Mouse (Mus musculus) myocyte (in vitro differentiated cells): ENCODE measurements at regions not wholly inside any gene's neighbourhood (a gene's known extent, or its start where the extent isn't known, plus 50 kb on each side); places are given as distances from the start of the nearest gene placed in this dataset.

Source experiments
- H3K27me3 ChIP-seq: one replicate; pipeline ENCODE4 v1.6.1; 2011; ENCODE audit not compliant: control insufficient read depth, insufficient read depth, insufficient read length
- H3K36me3 ChIP-seq: one replicate; pipeline ENCODE4 v1.6.1; 2011; ENCODE audit not compliant: control insufficient read depth, insufficient read depth
- H3K4me2 ChIP-seq: one replicate; pipeline ENCODE4 v1.6.1; 2011; ENCODE audit warnings: low read depth, control low read depth
- H3K4me3 ChIP-seq: one replicate; pipeline ENCODE4 v1.5.1; 2011; ENCODE audit warnings: mild to moderate bottlenecking, control low read depth, moderate library complexity
- H3K79me2 ChIP-seq: one replicate; pipeline ENCODE4 v1.6.1; 2011; ENCODE audit not compliant: control insufficient read depth, insufficient read depth
- H3ac ChIP-seq: one replicate; pipeline ENCODE4 v1.6.1; 2011; ENCODE audit not compliant: control insufficient read depth, insufficient read length
- CEBPB ChIP-seq: IDR thresholded peaks from 2 replicates; pipeline ENCODE4 v1.6.1; 2011; ENCODE audit warnings: mild to moderate bottlenecking, moderate library complexity; ENCODE audit not compliant: poor library complexity, insufficient read depth, severe bottlenecking
- E2F4 ChIP-seq: IDR thresholded peaks from one replicate; pipeline ENCODE4 v1.6.1; 2011; ENCODE audit warnings: mild to moderate bottlenecking, control low read depth, moderate library complexity; ENCODE audit not compliant: insufficient read depth
- MAX ChIP-seq: IDR thresholded peaks from one replicate; pipeline ENCODE4 v1.6.1; 2011; ENCODE audit warnings: low read depth, mild to moderate bottlenecking, control low read depth
- MYOD1 ChIP-seq, 3 experiments: IDR thresholded peaks; one replicate each; pipeline ENCODE4 v1.6.1; 2011; ENCODE audit warnings: control low read depth in 2 of 3, low read depth in 2 of 3, mild to moderate bottlenecking in 2 of 3, moderate library complexity in 1 of 3; ENCODE audit not compliant: insufficient read length in 2 of 3, control insufficient read depth in 1 of 3
- MYOG ChIP-seq, 3 experiments: IDR thresholded peaks; one replicate each; pipeline ENCODE4 v1.6.1; 2011; ENCODE audit warnings: control low read depth in 2 of 3, low read depth in 2 of 3, mild to moderate bottlenecking in 2 of 3; ENCODE audit not compliant: insufficient read length in 2 of 3, control insufficient read depth in 1 of 3, insufficient read depth in 1 of 3
- POLR2A ChIP-seq: IDR thresholded peaks from one replicate; pipeline ENCODE4 v1.6.1; 2011; ENCODE audit warnings: low read depth, mild to moderate bottlenecking, control low read depth, moderate library complexity; ENCODE audit not compliant: insufficient read length
- POLR2AphosphoS2 ChIP-seq: IDR thresholded peaks from one replicate; pipeline ENCODE4 v1.6.1; 2011; ENCODE audit warnings: low read depth, control low read depth; ENCODE audit not compliant: insufficient read length
- REST ChIP-seq: IDR thresholded peaks from one replicate; pipeline ENCODE4 v1.6.1; 2011; ENCODE audit warnings: mild to moderate bottlenecking, control low read depth, moderate library complexity; ENCODE audit not compliant: insufficient read depth, insufficient read length
- SRF ChIP-seq: IDR thresholded peaks from one replicate; pipeline ENCODE4 v1.6.1; 2011; ENCODE audit warnings: low read depth; ENCODE audit not compliant: control insufficient read depth, insufficient read length
- TCF12 ChIP-seq: IDR thresholded peaks from one replicate; pipeline ENCODE4 v1.6.1; 2011; ENCODE audit warnings: mild to moderate bottlenecking, control low read depth; ENCODE audit not compliant: poor library complexity, insufficient read depth, severe bottlenecking
- TCF3 ChIP-seq: IDR thresholded peaks from one replicate; pipeline ENCODE4 v1.6.1; 2011; ENCODE audit warnings: low read depth, control low read depth; ENCODE audit not compliant: insufficient read length
- USF1 ChIP-seq: IDR thresholded peaks from one replicate; pipeline ENCODE4 v1.6.1; 2011; ENCODE audit warnings: low read depth, mild to moderate bottlenecking, control low read depth, moderate library complexity

DNA sequence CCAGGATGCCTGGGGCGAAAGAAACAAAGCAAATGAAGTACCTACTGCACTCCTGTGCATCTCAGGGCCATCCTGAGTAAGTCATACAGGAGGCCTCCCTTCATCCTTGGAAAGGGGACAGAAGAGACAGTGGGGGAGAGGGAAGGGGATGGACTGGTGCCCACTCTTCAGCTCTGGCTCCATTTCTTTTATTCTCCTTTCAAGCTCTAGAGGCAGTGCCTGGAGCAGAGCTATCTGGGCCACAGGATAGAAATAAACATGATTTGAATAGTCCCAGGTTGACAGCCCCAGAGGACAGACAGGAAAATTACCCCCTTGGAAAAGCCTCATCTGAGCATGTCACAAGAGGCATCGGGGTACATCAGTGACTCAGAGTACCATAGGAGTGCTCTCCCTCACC lies 72.2 kb upstream of the Mafb start:
- Histone ChIP-seq H3K79me2 (no peaks in the 10 kb centered on the region), H3K27me3 (no peaks in the 10 kb centered on the region), H3K36me3 (no peaks in the 10 kb centered on the region), H3ac (no peak overlapping the region), H3K4me2 (no peak overlapping the region), H3K4me3 (no peak overlapping the region)
- TF ChIP-seq POLR2A (no peak), E2F4 (no peak), CEBPB (no peak), TCF3 (no peak), TCF12 (no peak), REST (no peak), SRF (no peak), MYOD1 (IDR thresholded peaks at IDR 0.05; ENCODE audit: control insufficient read depth in 1 of 3, insufficient read length in 2 of 3, low read depth in 2 of 3) (no peak), POLR2AphosphoS2 (no peak), MYOG (IDR thresholded peaks at IDR 0.05; ENCODE audit: control insufficient read depth in 1 of 3, insufficient read depth in 1 of 3, insufficient read length in 2 of 3, low read depth in 2 of 3) (no peak), MAX (no peak), USF1 (no peak)

DNA sequence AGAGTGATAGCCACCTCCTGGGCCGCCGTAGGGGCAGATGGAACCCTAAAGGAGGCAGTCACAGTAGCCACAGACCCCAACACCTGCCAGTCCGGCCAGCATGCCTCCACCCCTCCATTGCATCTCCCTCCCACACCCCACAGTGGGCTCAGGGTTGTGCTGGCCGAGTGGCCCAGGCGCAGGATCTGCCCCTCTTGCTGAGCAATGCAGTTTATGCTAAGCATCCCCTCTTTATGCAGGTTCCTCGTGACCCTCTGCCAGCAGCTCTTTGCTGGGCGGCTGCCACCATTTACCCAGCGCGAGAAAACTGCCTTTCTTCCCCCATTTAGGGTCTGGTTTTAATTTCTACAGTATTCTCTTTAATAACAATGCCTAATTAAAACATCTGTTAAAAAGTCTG lies 73.4 kb upstream of the Mafb start:
- Histone ChIP-seq H3ac (no peak overlapping the region), H3K36me3 (no peaks in the 10 kb centered on the region), H3K4me3 (no peak overlapping the region), H3K79me2 (no peaks in the 10 kb centered on the region), H3K27me3 (no peaks in the 10 kb centered on the region), H3K4me2 (no peak overlapping the region)
- no peak for TF ChIP-seq MAX
- no peak for TF ChIP-seq POLR2A
- TF ChIP-seq TCF3, result no peak
- TF ChIP-seq E2F4, result no peak
- TF ChIP-seq SRF, result no peak
- TF ChIP-seq CEBPB, result no peak
- TF ChIP-seq POLR2AphosphoS2, result no peak
- no peak for TF ChIP-seq USF1
- no peak for TF ChIP-seq REST
- no peak for TF ChIP-seq TCF12

DNA sequence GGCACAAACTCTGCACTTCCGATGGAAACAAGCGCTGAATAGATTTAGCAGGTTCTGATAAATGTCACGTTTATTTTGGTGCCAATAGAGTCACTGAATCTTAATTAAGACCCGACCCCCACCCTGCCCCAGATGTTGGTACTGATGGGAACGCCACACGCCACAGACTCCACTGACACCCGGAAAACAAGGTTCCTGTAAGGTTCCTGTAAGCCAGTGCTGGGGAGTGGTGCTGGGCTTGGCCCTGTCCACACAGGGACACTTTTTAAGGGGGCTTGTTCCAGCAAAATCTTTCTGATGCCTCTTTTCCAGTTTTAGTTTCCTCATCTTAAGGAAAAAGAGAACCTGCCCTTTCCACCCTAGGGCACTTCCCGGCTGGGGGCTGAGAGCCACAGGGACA lies 84.2 kb upstream of the Mafb start:
- H3K27me3 ChIP-seq, result no peaks in the 10 kb centered on the region
- H3K4me2 ChIP-seq, result no peak overlapping the region
- H3K4me3 ChIP-seq, result no peak overlapping the region
- no peaks in the 10 kb centered on the region for H3K79me2 ChIP-seq
- no peak for TF ChIP-seq POLR2AphosphoS2
- TF ChIP-seq E2F4, result no peak
- TF ChIP-seq MYOG (IDR thresholded peaks at IDR 0.05; ENCODE audit: control insufficient read depth in 1 of 3, insufficient read depth in 1 of 3, insufficient read length in 2 of 3, low read depth in 2 of 3), result no peak
- TF ChIP-seq MYOD1 (IDR thresholded peaks at IDR 0.05; ENCODE audit: control insufficient read depth in 1 of 3, insufficient read length in 2 of 3, low read depth in 2 of 3), result no peak
- TF ChIP-seq CEBPB, result no peak
- no peaks in the 10 kb centered on the region for H3K36me3 ChIP-seq
- H3ac ChIP-seq, result no peak overlapping the region

DNA sequence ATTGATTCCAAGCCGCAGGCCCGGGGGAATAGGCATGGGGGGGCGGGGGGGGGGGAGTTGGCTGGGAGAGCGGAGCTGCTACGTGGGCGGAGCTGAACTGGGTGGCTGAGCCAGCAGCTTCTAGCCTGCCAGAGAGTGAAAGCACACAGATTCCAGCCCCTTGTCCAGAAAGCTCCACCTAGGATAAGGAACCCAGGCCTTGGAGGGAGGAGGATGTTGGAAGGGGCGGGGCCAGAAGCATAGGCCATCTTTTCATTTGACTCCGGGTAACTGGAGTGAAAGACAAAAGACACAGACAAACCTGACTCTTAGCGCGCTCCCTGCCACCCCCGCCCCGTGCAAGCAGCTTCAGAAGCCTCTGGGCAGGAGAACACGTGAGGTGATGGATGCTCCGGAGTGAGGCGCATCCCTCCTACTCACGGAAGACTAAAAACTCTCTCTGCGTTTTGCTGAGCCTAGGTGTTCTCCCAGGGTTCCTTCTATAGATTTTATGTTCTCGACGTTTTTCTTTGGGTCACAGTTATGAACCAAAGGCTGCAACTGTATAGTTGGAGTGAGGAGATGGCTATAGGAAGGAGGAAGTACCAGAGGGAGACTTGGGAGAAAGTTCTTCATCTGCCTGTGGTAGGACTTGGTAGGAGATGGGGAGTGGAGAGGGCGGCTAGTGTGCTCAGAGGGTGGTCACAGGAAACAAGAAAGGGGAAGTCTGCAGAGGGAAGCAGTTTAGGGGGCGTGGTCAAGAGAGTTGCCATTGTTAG lies 84.8 kb upstream of the Mafb start:
- Histone ChIP-seq H3K4me3 (no peak overlapping the region), H3K79me2 (no peaks in the 10 kb centered on the region), H3K27me3 (no peaks in the 10 kb centered on the region), H3ac (no peak overlapping the region), H3K36me3 (no peaks in the 10 kb centered on the region), H3K4me2 (peak overlapping the region; percentile 57)
- no peak for TF ChIP-seq MYOG (IDR thresholded peaks at IDR 0.05; ENCODE audit: control insufficient read depth in 1 of 3, insufficient read depth in 1 of 3, insufficient read length in 2 of 3, low read depth in 2 of 3)
- no peak for TF ChIP-seq TCF12
- TF ChIP-seq CEBPB, result no peak
- no peak for TF ChIP-seq SRF
- no peak for TF ChIP-seq TCF3
- no peak for TF ChIP-seq MAX
- TF ChIP-seq REST, result no peak
- TF ChIP-seq USF1, result no peak
- TF ChIP-seq E2F4, result no peak

DNA sequence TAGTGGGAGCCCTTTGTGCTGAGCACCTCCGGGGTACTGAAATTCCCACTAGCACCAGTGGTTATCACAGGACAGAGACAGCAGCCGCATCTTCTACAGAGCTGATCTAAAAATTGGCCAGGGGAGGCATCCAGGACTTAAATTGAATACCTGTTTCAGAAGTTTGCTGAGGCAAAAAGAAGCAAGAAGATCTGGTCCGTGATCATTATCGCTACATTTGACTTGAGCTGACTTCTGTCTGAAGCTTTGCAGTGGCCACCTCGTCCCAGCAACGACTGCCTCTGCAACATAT lies 85.3 kb upstream of the Mafb start:
- H3K4me2 ChIP-seq, result peak overlapping the region; percentile 24
- H3K79me2 ChIP-seq, result no peaks in the 10 kb centered on the region
- no peak overlapping the region for H3ac ChIP-seq
- no peaks in the 10 kb centered on the region for H3K36me3 ChIP-seq
- H3K27me3 ChIP-seq, result no peaks in the 10 kb centered on the region
- no peak overlapping the region for H3K4me3 ChIP-seq
- TF ChIP-seq POLR2A (no peak), POLR2AphosphoS2 (no peak), MYOD1 (IDR thresholded peaks at IDR 0.05; ENCODE audit: control insufficient read depth in 1 of 3, insufficient read length in 2 of 3, low read depth in 2 of 3) (no peak), MAX (no peak), SRF (no peak), USF1 (no peak), E2F4 (no peak), CEBPB (no peak), TCF12 (no peak), MYOG (IDR thresholded peaks at IDR 0.05; ENCODE audit: control insufficient read depth in 1 of 3, insufficient read depth in 1 of 3, insufficient read length in 2 of 3, low read depth in 2 of 3) (no peak)
